Mouse (Mus musculus) spleen, postnatal 36 days (tissue): ENCODE measurements around the gene Iqgap1.
"Not testable (repeated sequence)": the region's sequence is repeated elsewhere in the genome, so short reads cannot be mapped to it uniquely, and the experiment has no call there.

Experiments
- DNase-seq, 2 experiments: peaks; one replicate each; pipeline ENCODE4 v3.0.0; 2022; ENCODE audit warnings: low spot score in 2 of 2, mixed read lengths in 1 of 2

Gene Iqgap1

GRCm38 (mm10) chr7:80770466-80770865, 55.3 kb downstream of the Iqgap1 start:
- DNase-seq = peak in 1 of 2 experiments; percentile 43

GRCm38 (mm10) chr7:80766861-80767312, 58.9 kb downstream of the Iqgap1 start:
- no peak for DNase-seq

DNA sequence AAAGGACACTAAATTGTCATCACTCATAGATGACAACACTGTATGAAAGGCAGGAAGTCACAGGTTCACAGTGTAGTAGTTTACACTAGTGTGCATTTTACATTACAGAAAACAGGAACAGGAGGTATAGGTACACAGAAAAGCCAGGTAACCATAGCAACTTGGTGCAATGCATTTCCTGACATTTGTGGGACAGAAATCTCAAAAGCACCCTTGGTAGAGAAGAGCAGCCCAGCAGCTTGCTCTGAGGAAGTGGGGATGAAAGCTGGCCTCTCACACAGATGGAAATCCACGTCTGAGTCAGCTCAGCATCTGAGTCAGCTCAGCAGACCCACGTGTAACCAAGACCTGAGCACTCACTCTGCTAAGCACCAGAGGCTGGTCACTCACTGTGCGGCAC, 59.7 kb downstream of the Iqgap1 start:
- no peak for DNase-seq

- DNase-seq = no peak
Observed at GRCm38 (mm10) chr7:80763864-80764437, 61.8 kb downstream of the Iqgap1 start.

- DNase-seq = no peak
Observed at GRCm38 (mm10) chr7:80762297-80762696, 63.5 kb downstream of the Iqgap1 start.

DNA sequence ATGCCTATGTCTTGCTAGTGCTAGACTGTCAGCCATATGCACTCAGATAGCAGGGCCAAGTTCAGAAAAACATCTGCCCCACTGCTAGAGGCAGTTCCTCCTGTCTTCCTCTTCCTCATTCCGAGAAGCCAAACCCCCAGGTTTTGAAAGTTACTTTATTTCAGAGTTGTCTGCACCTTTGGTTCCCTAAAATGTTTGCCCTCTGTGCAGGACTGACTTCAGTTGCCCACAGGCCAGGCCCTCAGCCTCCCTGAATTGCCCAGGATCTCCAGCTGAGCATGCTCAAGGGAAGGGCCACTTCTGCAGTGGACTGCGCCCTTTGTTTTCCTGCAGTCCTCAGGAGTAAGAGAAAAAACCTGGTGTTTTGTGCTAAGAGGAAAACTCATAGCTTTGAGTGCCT, 71.7 kb downstream of the Iqgap1 start:
- DNase-seq = peak; percentile 59 to 70

DNA sequence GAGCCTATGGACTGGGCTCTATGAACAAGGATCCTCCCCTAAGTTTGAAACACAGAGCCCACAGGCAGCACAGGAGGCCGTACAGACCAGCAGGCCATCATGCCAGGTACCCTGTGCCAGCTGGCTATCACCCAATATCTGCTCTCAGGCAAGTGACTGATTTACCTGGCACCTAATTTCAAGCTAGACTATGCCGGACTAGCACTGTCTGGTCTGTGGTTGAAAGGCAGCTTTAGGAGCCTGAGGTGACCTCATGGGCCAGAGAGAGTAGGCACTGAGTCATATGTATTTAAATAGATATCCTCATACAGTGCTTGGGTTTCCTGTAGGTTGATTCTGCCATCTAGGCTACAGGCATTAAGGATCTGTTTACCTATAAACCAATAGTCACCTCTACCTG, 72.2 kb downstream of the Iqgap1 start:
- no peak for DNase-seq

- no peak for DNase-seq
Observed at GRCm38 (mm10) chr7:80749624-80750023, 76.2 kb downstream of the Iqgap1 start.

- not testable (repeated sequence) for DNase-seq
Observed at GRCm38 (mm10) chr7:80749109-80749508, 76.7 kb downstream of the Iqgap1 start.

- DNase-seq = no peak
Observed at GRCm38 (mm10) chr7:80747371-80747770, 78.4 kb downstream of the Iqgap1 start.

DNA sequence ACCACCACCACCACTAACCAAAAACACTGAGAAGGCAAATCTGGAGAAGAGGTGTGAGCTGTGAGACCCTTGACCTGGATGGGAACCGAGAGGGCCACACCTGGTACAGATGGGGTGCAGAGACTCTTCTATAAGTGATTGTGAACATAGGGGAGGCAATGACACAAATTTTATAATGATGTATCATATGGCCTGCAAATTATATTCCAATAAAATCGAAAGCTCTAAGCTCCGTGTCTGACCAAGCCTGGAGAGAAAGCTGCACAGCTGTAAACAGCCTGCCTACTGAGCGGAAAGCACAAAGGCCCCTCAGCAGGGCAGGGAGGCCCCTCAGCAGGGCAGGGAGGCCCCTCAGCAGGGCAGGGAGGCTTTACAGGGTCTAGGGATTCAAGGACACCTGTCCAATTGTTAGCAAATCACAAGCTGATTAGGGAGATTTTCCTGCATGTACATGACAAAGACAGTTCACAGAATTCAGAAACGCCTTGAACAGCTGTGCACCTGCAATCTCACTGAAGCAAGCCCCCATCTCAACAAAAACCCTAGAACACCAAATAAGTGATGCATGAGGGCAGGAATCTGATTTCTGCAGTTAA, 79.5 kb downstream of the Iqgap1 start:
- DNase-seq = no peak

DNA sequence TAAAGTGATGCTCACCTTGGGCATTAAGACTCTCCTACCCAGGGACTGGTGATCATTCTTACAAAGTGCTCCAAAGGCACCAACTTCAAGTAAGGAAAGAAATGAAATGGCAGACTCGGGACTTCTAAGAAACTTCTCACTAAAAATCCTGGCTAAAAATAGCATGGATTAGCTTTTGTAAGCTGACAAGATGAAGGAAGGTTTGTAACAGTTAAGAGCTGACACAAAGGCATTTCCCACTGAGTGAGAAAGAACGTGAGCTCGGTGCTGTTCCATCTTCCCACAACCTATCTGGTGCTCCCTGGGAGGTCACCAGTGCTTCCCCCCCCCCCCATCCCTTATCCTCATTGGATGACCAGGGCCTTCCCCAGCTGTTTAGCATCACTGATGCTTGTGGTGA, 80.0 kb downstream of the Iqgap1 start:
- DNase-seq = no peak

GRCm38 (mm10) chr7:80745250-80745649, 80.5 kb downstream of the Iqgap1 start:
- DNase-seq = no peak

- DNase-seq = no peak
Observed at GRCm38 (mm10) chr7:80743920-80744630, 81.7 kb downstream of the Iqgap1 start.

GRCm38 (mm10) chr7:80742671-80743070, 83.1 kb downstream of the Iqgap1 start:
- DNase-seq = no peak

DNA sequence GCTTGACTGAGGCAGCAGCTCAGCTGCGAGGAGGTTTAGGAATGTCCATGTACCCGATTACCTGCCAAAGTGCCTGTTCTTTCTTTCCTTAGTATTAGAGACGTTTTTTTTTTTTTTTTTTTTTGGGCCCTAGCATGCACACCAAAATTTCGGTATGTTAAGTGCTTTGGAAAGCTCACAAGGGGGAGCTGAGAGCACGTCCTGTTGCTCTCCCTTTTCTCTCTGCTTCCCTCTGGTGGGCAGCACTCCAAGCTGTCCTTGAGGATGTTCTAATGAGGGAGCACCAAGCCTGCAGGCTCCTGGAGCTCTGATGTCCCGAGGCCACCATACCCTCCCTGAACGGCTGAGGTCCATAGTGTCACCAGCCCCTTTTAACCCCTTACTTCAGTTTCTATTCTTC, 84.8 kb downstream of the Iqgap1 start:
- peak; percentile 64 to 65 for DNase-seq

- no peak for DNase-seq
Observed at GRCm38 (mm10) chr7:80736199-80736598, 89.6 kb downstream of the Iqgap1 start.

DNA sequence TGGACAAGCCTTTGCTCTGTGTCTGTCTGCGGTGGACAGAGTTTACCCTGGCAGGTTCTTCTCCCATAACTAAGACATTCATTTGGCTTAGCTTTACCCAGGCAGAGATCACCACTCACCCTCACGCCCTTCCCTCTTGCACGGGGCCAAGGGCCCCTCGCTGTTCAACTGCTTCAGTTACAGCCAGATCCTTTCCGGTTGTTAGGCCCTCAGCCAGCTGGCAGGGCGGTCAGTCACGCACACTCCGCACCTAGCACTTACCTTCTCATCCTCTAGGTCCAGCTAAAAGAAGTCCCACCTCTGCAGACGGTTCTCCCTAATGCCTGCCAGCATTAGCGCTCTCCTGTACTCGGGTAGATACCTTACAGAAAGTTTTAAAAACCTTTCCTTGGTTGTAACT, 92.8 kb downstream of the Iqgap1 start:
- no peak for DNase-seq

- peak; percentile 47 to 56 for DNase-seq
Observed at GRCm38 (mm10) chr7:80729662-80730061, 96.1 kb downstream of the Iqgap1 start.

DNA sequence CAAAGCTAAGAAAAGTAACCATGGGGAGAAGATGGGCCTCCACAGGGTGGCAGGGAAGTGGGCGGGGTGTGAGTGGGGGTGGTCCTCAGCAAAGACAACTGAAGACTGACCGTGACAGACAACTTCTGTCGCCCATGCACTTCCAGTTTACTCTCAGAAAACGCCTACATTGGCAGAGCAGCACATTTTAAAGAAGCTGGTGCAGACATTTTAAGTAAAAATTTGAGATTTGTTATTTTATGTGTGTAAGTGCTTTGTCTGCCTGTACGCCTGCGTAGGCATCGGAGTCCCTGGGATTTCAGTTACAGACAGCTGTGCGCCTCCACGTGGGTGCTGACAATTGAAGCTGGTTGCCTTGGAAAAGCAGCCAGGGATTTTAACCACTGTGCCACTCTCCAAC, 104.7 kb downstream of the Iqgap1 start:
- no peak for DNase-seq

GRCm38 (mm10) chr7:80719582-80719981, 106.2 kb downstream of the Iqgap1 start:
- no peak for DNase-seq

- DNase-seq = no peak
Observed at GRCm38 (mm10) chr7:80719038-80719437, 106.7 kb downstream of the Iqgap1 start.

- DNase-seq = peak; percentile 46 to 52
Observed at GRCm38 (mm10) chr7:80718471-80718870, 107.3 kb downstream of the Iqgap1 start.
